Mouse (Mus musculus): ENCODE results near the gene Mical2.
A peak's percentile ranks its signal among the peaks of the same experiment; 100 is the strongest.

The Mical2 gene

GRCm38 (mm10) chr7:112280474-112280873 lies 54.8 kb downstream of the Mical2 start:
- DNase-seq = no peak

- peak; percentile 57 for DNase-seq
These were observed 58.1 kb downstream of the Mical2 start for GRCm38 (mm10) chr7:112283606-112284310.

DNA sequence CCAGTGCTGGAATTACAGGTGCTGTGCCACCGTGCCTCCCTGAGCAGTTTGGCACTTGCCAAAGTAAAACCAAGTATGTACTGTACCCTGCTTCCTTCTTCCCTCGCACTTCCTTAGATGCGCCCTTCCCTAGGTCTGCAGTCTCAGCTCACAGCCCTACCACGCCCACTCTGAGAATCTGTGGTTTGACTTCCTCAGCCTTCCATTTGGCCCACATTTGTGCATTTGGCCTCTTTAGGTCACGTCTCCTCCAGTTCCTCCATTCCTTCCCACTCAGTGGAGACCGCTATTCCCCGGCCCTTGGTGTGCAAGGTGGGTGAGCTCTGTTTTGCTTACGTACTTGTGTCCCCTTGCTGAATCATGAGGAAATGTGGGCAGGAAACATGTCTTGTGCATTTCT lies 59.9 kb downstream of the Mical2 start:
- no peak for DNase-seq

- no peak for DNase-seq
These were observed 62.9 kb downstream of the Mical2 start for GRCm38 (mm10) chr7:112288352-112289107.

DNA sequence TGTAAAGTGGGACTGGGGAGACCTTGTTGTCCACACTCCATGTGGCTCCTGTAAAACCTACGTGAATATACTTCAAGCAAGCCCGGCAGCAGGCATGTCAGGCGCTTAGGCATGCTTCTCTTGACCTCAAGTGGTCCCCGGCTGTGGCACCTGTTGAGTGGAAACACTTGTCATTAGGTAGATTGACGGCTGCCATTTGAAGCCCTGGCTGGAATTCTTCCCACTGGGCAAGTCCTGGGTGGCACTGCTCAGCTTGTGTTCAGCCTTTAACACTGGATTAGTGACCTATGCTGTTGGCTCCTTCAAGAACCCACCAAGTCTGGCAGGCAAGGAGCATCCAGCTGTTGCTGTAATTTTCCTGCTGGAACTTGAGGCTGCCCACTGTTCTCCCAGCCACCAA lies 63.9 kb downstream of the Mical2 start:
- DNase-seq = no peak

DNA sequence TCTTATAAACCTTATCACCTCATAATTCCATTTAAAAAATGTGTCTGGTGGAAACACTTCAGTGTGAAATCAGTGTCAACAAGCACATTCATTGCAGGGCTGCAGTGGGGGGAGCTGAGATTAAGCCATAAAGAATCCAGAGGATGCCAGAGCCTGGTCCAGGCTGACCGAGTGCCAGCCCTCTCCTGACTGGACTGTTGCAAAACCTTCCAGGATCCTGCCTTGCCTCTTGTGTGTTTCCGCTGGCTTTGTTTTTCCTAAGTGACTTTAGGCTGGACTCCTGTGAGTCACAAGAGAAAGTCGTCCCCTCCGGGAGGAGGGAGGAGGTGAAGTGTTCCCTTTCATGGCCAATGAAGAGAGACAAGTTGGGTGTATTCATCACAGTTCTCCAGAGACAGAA lies 64.3 kb downstream of the Mical2 start:
- no peak for DNase-seq

DNA sequence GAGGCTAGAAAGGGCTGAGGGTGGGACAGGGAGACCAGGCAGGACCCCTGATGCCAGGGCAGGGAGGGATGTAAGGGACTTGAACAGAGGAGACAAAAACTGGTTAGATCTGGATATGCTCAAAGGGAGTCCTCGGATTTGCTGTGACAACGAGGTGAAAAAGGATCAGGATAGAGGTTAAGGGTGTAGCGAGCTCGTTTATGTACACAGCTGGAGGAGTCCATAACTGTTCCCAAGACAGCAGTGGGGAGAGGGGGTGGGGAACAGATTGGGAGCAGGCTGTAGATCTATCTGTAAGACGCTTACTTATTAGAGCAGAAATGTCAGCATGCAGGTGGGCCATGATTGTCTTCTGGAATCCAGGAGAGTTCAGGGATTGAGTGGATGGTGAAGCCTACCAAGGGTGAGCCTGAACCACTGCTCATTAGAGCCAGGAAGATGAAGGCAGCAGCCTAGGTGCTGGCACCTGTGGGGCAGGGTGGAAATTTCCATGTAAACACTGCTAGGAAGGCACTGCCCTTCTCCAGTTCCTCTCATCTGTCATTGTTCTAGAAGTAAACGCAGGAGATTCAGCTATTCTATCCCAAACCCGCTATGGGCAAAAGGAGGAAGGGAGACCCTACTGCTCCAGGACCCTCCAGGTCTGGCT lies 67.9 kb downstream of the Mical2 start:
- no peak for DNase-seq

DNA sequence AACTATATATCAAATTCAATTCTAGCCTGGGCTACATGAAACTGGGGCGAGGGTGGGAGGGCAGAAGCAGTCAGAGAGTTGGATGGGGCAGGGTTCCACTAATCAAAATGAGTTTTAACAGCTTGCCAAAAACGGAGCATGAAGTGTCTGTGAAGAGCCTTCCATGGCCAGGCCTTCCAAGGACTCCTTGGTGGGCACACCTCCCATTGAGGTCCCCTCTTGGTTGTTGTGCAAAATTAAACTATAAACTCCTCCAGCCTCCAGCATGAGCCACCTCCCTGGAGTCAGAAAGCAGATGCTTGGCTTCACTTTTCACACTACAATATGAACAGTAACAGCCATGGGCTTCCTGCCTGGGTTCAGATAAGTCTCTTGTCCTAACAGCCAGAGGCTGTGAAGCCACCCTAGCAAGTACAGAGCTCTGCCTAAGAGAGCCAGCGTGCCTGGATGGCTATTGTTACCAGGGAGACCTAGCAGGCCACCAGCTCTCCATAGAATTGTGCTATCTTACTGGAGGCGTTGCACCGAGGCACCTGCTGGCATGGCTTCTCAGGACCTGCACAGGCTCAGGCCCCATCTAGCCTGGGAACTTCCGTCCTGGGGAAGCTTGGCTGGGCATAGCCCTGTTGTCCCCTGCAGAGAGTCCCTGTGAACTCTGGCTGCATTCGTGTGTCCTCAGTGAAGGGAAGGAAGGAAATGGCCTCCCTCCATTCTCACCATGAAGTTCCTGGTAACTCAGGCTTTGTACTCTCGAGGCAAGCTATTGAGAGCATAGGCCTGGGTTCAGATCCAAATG lies 70.0 kb downstream of the Mical2 start:
- DNase-seq = no peak

DNA sequence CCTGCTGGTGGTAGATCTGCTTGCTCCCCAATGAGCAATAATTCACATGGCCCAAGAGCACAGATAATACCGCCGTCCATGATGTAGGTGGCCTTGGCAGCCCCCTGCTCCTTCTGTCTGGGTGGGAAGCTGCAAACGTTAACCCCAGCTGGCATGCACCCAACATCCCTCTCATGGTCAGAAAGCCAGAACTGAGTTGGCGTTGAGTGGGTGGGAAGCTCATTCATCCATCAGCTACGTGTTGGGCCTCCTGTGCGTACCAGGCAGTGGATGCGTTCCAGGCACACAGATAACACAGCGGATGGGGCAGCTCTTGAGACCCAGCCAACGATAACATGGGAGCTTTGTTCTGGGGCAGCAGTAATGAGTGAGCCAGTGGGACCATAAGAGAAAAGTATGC lies 72.4 kb downstream of the Mical2 start:
- DNase-seq = peak; percentile 75

- no peak for DNase-seq
These were observed 73.3 kb downstream of the Mical2 start for GRCm38 (mm10) chr7:112298871-112299422.

DNA sequence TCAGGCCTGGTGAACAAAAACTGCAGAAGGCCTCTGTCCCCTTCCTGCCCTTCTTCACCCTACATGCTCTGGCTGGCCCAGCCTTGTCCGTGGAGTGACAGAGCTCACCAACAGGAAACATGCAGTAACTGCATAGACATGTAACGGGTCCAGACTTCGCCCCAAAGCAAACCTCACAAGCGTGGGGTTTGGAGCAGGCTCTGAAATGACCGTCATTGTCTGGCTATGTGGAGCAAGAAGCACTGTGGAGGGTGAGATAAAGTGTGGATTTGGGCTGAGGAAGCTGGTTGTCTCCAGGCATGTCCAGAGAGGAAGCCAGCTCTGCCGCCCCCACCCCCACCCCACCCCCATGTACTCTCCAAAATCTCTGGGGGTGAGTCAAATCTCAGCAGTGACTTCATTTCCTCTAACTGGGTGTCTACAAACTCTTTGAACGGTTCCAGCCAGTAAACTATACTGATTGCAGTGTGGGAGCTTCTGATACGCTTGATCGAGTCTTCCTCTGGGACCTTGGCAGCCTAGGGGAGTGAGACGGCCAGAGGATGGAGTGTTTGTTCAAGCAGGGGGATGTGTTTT lies 74.0 kb downstream of the Mical2 start:
- DNase-seq = no peak

DNA sequence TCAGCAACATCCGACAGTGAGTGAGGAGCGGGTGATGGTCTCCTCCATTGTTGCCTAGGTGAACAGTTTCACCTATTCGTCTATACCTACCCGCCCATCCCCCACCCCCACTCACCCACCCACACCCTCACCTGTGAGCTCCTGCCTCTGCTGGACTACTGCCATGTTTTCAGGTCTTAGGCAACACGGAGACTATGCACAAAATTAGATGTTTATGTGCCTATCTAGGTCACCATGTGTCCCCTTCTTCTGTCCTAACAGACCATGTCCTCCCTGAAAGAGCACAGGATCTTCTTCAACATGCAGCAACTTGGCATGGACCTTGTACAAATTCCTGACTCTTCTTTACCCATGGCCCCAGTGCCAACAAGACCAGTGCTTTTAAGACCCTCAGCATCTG lies 74.5 kb downstream of the Mical2 start:
- DNase-seq = no peak

- no peak for DNase-seq
These were observed 75.4 kb downstream of the Mical2 start for GRCm38 (mm10) chr7:112301052-112301451.

DNA sequence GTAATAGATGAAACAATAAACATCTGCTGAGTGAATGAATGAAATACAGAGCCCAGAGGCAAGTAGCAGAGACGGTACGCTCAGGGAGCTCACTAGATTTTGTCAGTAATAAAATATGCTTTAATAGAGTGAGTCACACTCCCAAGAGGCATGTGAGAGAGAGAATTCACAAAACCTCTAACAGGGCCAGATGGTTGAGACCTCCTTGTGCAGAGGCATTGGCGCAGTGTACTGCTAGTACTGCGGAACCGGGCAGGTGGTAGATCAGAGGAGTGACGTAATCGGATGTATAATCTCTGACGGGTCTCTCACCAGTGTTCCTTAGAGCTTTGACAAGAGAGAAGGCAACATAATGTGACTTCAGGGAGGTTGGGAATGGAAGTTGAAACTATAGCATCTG lies 78.7 kb downstream of the Mical2 start:
- DNase-seq = peak; percentile 49

DNA sequence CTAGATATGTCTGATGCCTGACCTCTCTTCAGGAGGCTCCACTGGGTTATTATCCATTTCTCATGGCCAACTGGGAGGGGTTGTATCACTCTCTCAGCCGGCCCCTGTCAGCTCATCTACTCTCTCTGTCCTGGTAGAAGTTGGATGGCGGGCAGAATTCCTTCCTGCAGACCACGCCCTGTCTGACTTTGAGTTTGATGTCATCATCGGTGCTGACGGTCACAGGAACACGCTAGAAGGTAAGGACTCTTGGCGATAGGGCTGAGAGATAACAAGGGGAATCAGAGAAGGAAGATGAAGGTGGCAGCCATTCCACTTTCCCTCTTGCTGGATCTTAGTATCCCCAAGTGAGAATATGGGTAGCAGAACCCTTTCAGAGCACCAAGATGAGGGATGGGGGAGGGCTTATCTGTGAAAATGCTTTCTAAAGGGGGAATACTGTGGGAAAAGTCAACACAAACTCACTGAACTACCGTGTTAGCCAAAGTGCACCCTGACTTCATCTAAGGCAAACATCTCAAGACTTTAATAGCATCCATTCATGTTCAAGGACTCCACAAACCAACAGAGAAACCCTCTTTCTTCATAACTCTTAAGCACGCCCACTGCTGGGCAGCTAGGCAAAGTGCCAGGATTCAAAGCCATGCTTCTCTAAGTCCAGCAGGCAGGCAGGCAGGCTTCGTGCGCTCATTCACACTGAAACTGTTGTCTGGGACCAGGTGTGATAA lies 83.8 kb downstream of the Mical2 start:
- DNase-seq = no peak

DNA sequence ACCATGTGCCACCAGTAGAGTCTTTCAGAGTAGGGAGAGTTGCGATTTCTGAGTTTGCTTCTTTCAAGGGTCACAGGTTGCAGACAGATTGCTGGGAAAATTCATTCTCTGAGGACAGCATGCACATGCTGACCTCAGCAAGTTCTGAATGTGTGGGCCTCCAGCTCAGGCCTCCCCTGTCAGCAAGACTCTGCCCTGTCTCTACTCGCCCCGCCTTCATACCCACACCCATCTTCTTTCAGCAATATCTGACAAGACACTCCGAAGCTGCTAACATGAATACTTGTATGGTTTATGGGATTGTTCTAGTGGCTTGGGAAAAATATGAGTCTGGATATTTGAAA lies 84.3 kb downstream of the Mical2 start:
- DNase-seq = no peak

DNA sequence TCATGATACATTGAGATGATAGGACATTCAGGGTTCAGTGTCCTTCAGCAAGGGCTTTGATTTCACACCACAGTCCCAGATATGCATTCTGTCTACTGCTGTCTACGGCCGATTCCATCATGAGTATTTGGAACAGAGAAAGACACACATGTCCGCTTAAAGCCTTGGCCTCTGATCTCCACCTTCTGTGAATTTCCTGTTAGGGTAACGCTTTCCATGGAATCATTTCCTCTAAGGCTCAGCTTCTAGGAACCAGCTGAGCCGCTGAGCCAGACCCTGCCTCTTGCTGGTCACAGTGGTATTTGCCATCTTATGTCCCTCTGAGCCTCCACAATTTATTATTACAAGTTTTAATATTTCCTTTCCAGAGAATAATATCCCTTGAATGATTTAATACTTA lies 87.6 kb downstream of the Mical2 start:
- DNase-seq = no peak

GRCm38 (mm10) chr7:112313670-112314069 lies 88.0 kb downstream of the Mical2 start:
- DNase-seq = no peak

DNA sequence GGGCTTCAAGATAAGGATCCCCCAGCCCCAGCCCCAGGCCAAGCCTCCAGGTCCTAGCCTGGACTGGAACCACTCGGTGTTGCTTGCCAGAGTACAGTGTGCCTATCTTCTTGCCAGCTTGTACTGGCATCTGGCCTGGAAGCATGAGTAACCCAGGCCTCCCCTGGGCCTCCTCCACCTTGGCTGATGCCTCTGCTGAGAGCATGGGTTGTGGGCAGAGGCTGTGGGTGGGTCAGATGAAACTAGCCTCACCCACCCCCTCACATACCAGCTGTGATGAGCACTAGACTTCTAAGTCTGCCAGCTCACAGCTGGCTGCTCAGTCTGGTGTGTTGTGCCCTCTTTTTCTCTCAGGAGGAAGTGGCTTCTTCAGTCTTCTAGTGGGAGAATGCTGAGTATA lies 90.6 kb downstream of the Mical2 start:
- DNase-seq = peak; percentile 92

GRCm38 (mm10) chr7:112317491-112317890 lies 91.8 kb downstream of the Mical2 start:
- no peak for DNase-seq

DNA sequence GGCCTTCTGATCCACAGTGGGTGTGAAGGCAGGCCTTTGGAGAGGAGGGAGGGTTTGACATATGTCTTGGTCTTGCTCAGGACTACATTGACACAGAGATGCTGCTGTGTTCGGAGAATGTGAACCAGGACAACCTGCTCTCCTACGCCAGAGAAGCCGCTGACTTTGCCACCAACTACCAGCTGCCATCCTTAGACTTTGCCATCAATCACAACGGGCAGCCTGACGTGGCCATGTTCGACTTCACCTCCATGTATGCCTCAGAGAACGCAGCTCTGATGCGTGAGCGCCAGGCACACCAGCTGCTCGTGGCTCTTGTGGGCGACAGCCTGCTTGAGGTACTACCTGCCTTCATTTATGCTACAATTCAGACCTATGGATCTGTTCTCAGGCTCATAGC lies 92.7 kb downstream of the Mical2 start:
- no peak for DNase-seq

DNA sequence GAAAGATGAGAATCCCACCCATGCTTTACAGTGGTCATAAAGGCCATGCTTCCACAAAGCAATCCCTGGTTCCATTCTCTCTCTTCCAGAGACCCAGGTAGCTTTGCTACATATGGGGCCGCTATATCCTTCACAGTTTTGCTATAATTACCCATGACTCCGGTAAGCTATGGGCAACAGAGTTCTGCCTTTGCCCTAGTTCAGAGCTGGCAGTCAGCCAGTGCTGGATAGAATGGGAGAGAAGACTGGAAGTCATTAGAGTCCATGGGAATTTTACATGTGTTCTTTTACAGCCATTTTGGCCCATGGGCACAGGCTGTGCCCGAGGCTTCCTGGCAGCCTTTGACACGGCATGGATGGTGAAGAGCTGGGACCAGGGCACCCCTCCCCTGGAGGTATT lies 93.8 kb downstream of the Mical2 start:
- no peak for DNase-seq
